Mouse (Mus musculus) midbrain, embryonic 11.5 days (tissue): ENCODE measurements around the gene Mup4. TPM values are rescaled to one million over a fixed set of nuclear protein-coding genes. Genes with fewer than 3 reads are reported as not detected.
"Not testable (repeated sequence)": the region's sequence is repeated elsewhere in the genome, so short reads cannot be mapped to it uniquely, and the experiment has no call there.

Experiments
- ATAC-seq: fragments of 200-750 bp; cut with Nextera tagmentation; 2 replicates; pipeline ENCODE4 v1.8.0; 2017; ENCODE audit warnings: moderate TSS enrichment, moderate library complexity; ENCODE audit not compliant: low FRiP score
- DNase-seq: peaks from one replicate; pipeline ENCODE4 v3.0.0; 2015; ENCODE audit warnings: low spot score; ENCODE audit errors: missing footprints
- H3K27ac ChIP-seq: fragments of 300-500 bp; sonication (generic); 2 replicates; pipeline ENCODE4 v1.5.1; 2014; ENCODE audit warnings: low read depth, low read length
- H3K27me3 ChIP-seq: fragments of 300-500 bp; sonication (generic); 2 replicates; pipeline ENCODE4 v1.6.1; 2014; ENCODE audit warnings: mild to moderate bottlenecking, low read length, moderate library complexity, mixed read lengths; ENCODE audit not compliant: control insufficient read depth, insufficient read depth
- H3K36me3 ChIP-seq: fragments of 300-500 bp; sonication (generic); 2 replicates; pipeline ENCODE4 v1.6.1; 2014; ENCODE audit warnings: mild to moderate bottlenecking, low read length, moderate library complexity, mixed read lengths; ENCODE audit not compliant: control insufficient read depth, insufficient read depth
- H3K4me1 ChIP-seq: fragments of 300-500 bp; sonication (generic); 2 replicates; pipeline ENCODE4 v1.6.1; 2014; ENCODE audit warnings: low read length; ENCODE audit not compliant: control insufficient read depth, insufficient read depth
- H3K4me2 ChIP-seq: fragments of 300-500 bp; sonication (generic); 2 replicates; pipeline ENCODE4 v1.6.1; 2014; ENCODE audit warnings: mild to moderate bottlenecking, moderate library complexity
- H3K4me3 ChIP-seq: fragments of 300-500 bp; sonication (generic); 2 replicates; pipeline ENCODE4 v1.5.1; 2014; ENCODE audit warnings: low read depth, low read length
- H3K9ac ChIP-seq: fragments of 300-500 bp; sonication (generic); 2 replicates; pipeline ENCODE4 v1.6.1; 2014; ENCODE audit warnings: low read length
- H3K9me3 ChIP-seq: fragments of 300-500 bp; sonication (generic); 2 replicates; pipeline ENCODE4 v1.6.1; 2016; ENCODE audit warnings: low read length; ENCODE audit not compliant: control insufficient read depth
- WGBS: fragments of 180-500 bp; shearing (Covaris S2); extraction: QIAGEN DNeasy Blood & Tissue Kit; methylation state at CpG from one replicate; pipeline ENCODE4 v1.1.7; 2014; 5-methylcytosine and 5-hydroxymethylcytosine counted together
- polyA plus RNA-seq: library from polyadenylated mRNA; unstranded; fragments of >200 nt; fragmentation: Nextera tagmentation; extraction: Ambion mirVana; gene quantifications from 2 replicates; pipeline ENCODE4 v1.2.1, GENCODE M21; 2014

Gene Mup4
- polyA plus RNA-seq, result not detected in 2 replicates

DNA sequence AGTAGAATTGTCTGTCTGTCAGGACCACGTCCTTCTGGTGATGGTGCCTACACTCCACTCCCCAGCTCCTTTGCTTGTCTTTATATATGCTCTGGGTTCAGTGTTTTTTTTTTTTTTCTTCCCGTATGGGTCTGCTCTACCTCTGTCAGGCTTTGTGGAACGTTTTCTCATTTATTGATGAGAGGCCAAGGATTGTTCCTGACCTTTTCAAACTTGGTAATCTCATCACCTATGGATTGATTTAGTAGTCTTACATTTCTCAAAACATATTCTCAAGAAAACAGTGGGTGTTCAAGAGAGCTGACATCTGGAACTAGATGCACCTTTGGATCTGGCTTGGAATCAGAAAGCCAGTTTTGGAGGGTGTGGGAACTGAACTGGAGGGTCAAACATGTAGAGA lies at the start of gene Mup4:
Mup4 (minus strand) TSS at position 101 of the 400 bp plus-strand sequence.
- DNase-seq (no peak), ATAC-seq (no peak)
- no peak within 1 kb of the TSS for H3K4me3 ChIP-seq
- 74% methylated on average over 3 of the region's 3 CpGs for WGBS
- no peaks in the 10 kb centered on the region for H3K36me3 ChIP-seq
- H3K27me3 ChIP-seq, result no peaks in the 10 kb centered on the region
- no peak within 1 kb of the TSS for H3K27ac ChIP-seq
- H3K9me3 ChIP-seq, result no peaks in the 10 kb centered on the region
- no peak within 1 kb of the TSS for H3K4me2 ChIP-seq
- no peaks in the 10 kb centered on the region for H3K4me1 ChIP-seq
- no peak within 1 kb of the TSS for H3K9ac ChIP-seq

DNA sequence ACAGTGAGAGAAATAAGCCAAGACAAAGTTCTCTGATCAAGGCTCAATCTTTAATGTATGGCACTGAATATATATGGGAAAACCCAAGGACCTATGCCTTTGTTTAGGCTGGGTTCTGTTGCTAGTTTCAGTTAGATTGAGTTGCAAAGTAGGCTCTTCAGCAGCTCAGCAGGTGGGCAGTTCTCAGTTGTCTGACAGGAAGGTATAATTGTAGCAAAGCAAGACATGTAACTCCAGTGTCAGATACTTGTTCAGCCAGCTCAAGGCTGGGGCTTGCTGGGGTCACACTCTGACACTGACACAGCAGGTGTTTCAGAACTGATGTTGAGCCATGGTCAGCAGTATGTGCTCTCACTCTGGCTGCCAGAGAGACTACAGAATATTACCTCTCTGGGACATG lies 37.4 kb upstream of the Mup4 start:
- H3K4me1 ChIP-seq, H3K9me3 ChIP-seq, H3K27me3 ChIP-seq, H3K9ac ChIP-seq, H3K36me3 ChIP-seq, ATAC-seq, H3K4me3 ChIP-seq, DNase-seq, H3K4me2 ChIP-seq, H3K27ac ChIP-seq: not testable (repeated sequence)

DNA sequence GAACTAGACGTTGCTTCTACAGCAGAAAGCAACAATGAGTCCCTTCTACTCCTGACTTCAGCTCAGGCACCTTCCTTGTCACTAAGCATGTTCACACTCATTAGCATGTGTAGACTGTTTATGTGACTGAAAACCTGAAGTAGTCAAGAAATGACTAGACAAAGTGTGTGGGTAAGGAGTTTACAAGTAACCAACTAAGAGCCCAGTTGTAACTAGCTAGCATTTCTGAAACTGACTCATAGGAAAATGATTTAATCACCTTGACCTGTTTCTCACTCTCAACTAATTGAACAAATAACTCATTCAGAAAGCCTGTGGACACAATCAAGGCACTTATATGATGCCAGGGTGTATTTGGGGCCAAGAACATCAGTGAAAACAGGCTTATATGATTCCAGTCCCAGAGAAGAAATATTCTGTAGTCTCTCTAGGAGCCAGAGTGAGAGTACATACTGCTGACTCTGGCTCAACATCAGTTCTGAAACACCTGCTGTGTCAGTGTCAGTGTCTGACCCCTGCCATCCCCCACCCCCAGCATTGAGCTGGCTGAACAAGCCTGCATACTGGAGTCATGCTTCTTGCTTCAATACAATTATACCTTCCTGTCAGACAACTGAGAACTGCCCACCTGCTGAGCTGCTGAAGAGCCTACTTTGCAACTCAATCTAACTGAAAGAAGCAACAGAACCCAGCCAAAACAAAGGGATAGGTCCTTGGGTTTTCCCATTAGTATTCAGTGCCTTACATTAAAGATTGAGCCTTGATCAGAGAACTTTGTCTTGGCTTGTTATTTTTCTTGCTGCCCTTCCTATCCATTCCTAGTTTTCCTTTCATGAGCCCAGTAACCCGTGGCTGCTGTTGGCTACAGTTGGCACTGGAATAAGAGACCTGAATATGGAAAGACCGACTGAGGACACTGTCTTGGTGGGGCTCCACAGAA lies 3.2 kb upstream of the Mup4 start, which contains the start of gene Mup6:
Mup6 (plus strand) TSS at position 890 of the 940 bp plus-strand sequence.
- ATAC-seq (0 out of 2 replicates have a peak, but pooled peaks have one; percentile 44), DNase-seq (peak; percentile 83)
- 27% methylated on average over 3 of the region's 3 CpGs for WGBS
- Histone ChIP-seq H3K27ac (no peak within 1 kb of the TSS), H3K4me1 (no peaks in the 10 kb centered on the region), H3K36me3 (no peaks in the 10 kb centered on the region), H3K27me3 (no peaks in the 10 kb centered on the region), H3K4me2 (no peak within 1 kb of the TSS), H3K4me3 (no peak within 1 kb of the TSS), H3K9ac (no peak within 1 kb of the TSS), H3K9me3 (no peaks in the 10 kb centered on the region)

DNA sequence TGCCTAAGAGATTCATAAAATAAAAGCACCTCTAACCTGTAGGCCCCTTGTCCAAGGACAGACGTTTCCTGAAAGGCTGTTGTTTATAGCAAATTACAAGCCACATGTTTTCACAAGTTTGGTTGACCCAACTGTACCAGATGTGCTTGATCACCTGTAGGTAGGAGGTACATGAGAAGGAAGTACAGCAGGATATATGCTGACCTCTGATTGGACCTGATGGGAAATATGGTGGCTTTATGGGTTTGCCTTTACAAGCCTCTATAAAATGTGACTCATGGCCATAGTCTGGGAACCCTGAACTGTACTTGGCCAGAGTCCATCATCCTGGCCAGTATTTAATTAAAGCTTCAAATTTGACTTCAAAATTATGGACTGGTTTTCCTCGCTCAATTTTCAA lies 23.0 kb downstream of the Mup4 start:
- 77% methylated on average over 2 of the region's 2 CpGs for WGBS
- Histone ChIP-seq H3K4me1 (no peaks in the 10 kb centered on the region), H3K27ac (no peak overlapping the region), H3K4me2 (no peak overlapping the region), H3K9me3 (no peaks in the 10 kb centered on the region), H3K4me3 (no peak overlapping the region), H3K27me3 (no peaks in the 10 kb centered on the region), H3K36me3 (no peaks in the 10 kb centered on the region), H3K9ac (no peak overlapping the region)
- DNase-seq (no peak), ATAC-seq (no peak)

DNA sequence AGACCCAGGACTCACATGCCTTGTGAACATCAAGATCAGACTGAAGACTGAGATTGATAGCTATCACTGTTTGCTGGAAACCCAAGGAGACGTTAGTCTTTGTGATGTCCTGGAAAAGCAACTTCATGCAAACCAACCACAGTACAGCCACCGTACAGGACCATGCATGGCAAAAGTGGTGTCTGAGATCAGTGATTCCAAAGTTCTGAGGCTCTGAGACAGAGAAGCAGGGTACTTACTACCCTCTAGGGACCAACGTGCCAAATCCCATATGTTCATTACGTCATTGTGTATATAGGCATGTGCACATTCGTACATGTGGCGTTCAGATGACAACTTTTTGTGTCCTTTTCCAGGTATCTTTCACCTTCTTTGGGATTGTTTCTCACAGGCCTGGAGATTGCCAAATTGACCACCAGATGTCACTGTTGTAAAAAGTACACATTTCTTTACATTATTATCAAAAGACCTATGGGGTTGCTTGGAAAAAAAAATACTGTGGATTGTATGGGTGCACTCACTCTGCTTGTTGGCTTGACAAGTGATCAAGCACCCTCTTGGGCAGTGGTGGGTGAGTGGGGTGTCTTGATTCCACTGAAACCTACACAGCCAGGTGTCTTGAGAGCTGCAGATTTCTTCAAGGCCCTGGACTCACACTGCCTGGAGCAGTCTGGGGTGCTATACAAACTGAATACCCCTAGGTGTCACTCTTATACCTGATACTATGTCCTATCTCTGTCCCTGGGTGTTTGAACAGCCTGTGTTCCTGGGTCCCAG lies 27.8 kb downstream of the Mup4 start:
- 59% methylated on average over 6 of the region's 6 CpGs for WGBS
- no peaks in the 10 kb centered on the region for H3K36me3 ChIP-seq
- no peak overlapping the region for H3K9ac ChIP-seq
- H3K27ac ChIP-seq, result no peak overlapping the region
- no peaks in the 10 kb centered on the region for H3K4me1 ChIP-seq
- no peak overlapping the region for H3K4me3 ChIP-seq
- DNase-seq (peak; percentile 87), ATAC-seq (peak; percentile 85)
- no peaks in the 10 kb centered on the region for H3K27me3 ChIP-seq
- no peak overlapping the region for H3K4me2 ChIP-seq
- H3K9me3 ChIP-seq, result no peaks in the 10 kb centered on the region

DNA sequence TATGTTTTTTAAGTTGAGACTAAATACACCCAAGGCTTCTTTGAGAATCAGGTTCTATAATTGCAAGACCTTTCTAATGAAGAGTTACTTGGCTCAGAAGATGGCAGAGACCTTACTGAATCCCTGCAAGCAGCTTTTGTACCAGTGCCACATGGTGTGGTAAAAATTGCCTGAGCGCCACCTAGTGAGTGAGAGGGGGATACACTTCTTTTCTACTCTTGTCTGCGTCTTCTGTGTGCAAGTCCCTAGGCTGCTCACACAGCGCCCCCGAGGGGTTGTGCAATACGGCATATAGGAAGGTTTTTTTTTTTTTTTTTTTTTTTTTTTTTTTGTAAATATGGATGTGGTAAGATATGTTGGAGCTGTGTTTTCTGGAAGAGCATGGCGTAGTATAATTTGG lies 32.2 kb downstream of the Mup4 start:
- no peaks in the 10 kb centered on the region for H3K4me1 ChIP-seq
- H3K36me3 ChIP-seq, result no peaks in the 10 kb centered on the region
- WGBS, result 28% methylated on average over 6 of the region's 6 CpGs

DNA sequence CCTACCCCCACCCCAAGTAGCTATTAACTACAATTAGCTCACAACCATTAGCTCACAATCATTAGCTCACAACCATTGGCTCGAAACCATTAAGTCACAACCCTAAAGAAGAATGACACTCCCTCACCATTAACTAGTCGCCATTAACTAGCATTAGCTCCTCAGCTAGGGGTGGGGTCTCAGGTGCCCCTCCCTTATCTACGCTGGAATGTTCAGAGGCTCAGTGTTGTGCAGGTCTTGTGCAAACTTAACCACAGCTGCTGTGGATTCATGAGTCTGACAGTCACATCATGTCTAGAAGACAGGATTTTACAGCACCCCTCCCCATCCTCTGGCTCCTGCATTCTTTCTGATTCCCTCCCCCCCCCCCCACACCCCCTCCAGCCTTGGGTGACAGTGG lies 32.8 kb downstream of the Mup4 start:
- no peak overlapping the region for H3K27ac ChIP-seq
- H3K9ac ChIP-seq, result no peak overlapping the region
- H3K4me2 ChIP-seq, result no peak overlapping the region
- DNase-seq (no peak), ATAC-seq (0 out of 2 replicates have a peak, but pooled peaks have one; percentile 16)
- H3K36me3 ChIP-seq, result no peaks in the 10 kb centered on the region
- no peaks in the 10 kb centered on the region for H3K9me3 ChIP-seq
- no peak overlapping the region for H3K4me3 ChIP-seq
- 93% methylated on average over 3 of the region's 3 CpGs for WGBS
- no peaks in the 10 kb centered on the region for H3K4me1 ChIP-seq
- H3K27me3 ChIP-seq, result no peaks in the 10 kb centered on the region

More for the DNA sequence above, 32.2 kb downstream of the Mup4 start:
- no peaks in the 10 kb centered on the region for H3K27me3 ChIP-seq
- no peak overlapping the region for H3K9ac ChIP-seq
- no peaks in the 10 kb centered on the region for H3K9me3 ChIP-seq
- DNase-seq (peak; percentile 85), ATAC-seq (peak; percentile 43; the same call in 1 of the 2 replicates)
- no peak overlapping the region for H3K4me3 ChIP-seq
- H3K4me2 ChIP-seq, result no peak overlapping the region
- H3K27ac ChIP-seq, result no peak overlapping the region

DNA sequence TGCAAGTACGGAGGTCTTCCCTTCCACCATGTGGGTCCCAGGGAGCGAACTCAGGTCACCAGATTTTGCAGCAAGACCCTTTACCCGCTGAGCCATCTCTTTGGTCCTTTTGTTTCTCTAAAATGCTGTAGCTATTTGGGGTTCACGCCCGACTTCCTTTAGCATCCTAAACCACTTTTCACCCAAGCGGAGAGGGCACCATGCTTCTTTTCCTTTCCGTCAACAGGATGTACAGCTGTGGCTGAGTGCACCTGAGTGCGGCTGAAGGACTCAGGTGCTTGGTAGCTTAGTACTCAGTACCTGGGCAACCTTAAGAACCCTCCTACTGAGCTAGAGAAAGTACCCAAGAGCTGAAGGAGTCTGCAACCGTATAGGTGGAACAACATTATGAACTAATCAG lies 35.4 kb downstream of the Mup4 start:
- no peak for ATAC-seq
- H3K4me2 ChIP-seq, result no peak overlapping the region

DNA sequence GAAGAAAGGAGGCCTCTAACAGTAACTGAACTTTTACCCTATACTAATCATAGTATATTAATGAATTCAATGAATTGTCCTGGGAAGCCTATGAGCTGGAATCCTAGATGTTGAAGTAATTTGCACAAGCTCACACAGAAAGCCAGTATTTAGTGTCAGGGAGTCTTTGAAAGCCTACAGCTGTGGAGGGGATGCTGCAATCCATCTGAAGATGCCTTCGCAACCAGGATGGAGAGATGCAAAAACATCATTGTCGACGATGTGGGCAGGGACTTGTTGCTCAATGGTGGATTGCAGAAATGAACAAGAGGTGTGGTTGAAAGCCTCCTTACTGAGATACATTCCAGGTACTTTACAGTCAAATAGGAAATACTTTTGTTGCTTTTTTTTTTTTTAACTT lies 42.5 kb downstream of the Mup4 start:
- Histone ChIP-seq H3K9ac (no peak overlapping the region), H3K4me2 (no peak overlapping the region), H3K27ac (no peak overlapping the region), H3K27me3 (peaks cover 3% of the 10 kb centered on the region), H3K4me1 (no peaks in the 10 kb centered on the region), H3K4me3 (no peak overlapping the region), H3K36me3 (no peaks in the 10 kb centered on the region), H3K9me3 (no peaks in the 10 kb centered on the region)
- 94% methylated on average over 3 of the region's 3 CpGs for WGBS
- ATAC-seq, result no peak
- no peak for DNase-seq

More for the DNA sequence above, 35.4 kb downstream of the Mup4 start:
- Histone ChIP-seq H3K4me1 (no peaks in the 10 kb centered on the region), H3K9me3 (no peaks in the 10 kb centered on the region), H3K27me3 (no peaks in the 10 kb centered on the region), H3K27ac (no peak overlapping the region), H3K36me3 (no peaks in the 10 kb centered on the region), H3K9ac (no peak overlapping the region), H3K4me3 (no peak overlapping the region)
- DNase-seq, result no peak
- WGBS, result 78% methylated on average over 9 of the region's 9 CpGs
